Mouse (Mus musculus): ENCODE measurements at regions not wholly inside any gene's neighbourhood (a gene's known extent, or its start where the extent isn't known, plus 50 kb on each side); places are given as distances from the start of the nearest gene placed in this dataset.

DNA sequence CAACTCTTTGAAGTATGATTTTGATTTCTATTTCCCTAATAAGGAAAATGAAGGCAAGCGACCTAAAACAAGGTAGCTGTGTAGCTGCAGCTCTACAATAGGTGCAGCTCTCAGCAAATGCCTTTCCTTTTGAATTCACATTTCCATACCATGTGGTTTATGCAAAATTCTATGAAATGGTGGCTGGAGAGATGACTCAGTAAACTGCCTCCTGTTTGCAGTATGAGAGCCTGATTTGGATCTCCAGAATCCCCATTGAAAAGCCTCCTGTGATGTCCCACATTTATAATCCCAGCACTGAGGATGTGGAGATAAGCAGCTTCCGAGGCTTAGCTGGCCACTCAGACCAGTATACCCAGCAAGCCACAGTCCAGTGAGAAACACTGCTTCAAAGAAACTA is 59.6 kb downstream of the Npy1r start:
- no peak for TF ChIP-seq CTCF (conservative IDR thresholded peaks at IDR 0.05)

DNA sequence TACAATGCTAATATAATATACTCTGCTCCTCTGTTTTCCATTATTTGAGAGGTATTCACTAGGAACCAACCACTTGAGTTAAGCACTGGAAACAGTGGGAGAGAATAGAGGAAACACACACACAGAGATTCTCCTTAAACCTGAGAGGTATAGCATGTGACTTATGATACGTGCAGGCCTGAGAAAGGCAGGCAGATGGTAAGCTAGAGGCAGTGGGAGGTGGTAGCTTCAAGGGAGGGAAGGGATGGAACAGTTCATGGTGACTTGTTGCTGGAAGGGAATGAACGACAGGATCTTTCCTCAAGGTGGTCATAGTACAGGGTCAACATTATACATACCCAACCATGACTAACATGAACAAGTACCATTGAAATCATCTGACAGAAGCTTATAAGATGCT is 60.8 kb downstream of the Npy1r start:
- no peak for TF ChIP-seq CTCF (conservative IDR thresholded peaks at IDR 0.05)
- Histone ChIP-seq H3K4me3 (no peak overlapping the region), H3K27ac (no peak overlapping the region)
- DNase-seq (ENCODE audit: low spot score in 2 of 2): no peak

More for the DNA sequence above, 59.6 kb downstream of the Npy1r start:
- DNase-seq (ENCODE audit: low spot score in 2 of 2): no peak
- no peak overlapping the region for H3K4me3 ChIP-seq
- H3K27ac ChIP-seq: 0 out of 2 replicates have a peak overlapping the region, but pooled peaks have one; percentile 49

DNA sequence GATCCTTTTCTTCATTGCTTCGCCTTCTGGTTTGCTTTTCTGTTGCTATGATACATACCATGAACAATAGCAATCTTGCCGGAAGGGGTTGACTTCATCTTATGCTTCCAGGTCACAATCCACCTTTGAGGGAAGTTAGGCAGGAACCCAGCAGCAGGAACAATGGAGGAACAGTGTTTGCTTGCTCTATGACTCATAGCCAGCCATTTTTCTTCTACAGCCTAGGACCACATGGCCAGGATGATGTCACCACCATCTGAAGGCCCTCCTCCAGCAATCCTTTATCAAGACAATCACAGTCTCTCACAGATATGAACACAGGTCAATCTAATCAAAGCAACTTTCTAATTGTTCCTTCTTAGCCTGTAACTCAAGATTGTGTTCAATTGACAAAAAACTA is 61.5 kb downstream of the Npy1r start:
- Histone ChIP-seq H3K4me3 (no peak overlapping the region), H3K27ac (no peak overlapping the region)
- TF ChIP-seq CTCF (conservative IDR thresholded peaks at IDR 0.05): no peak
- DNase-seq (ENCODE audit: low spot score in 2 of 2): no peak

DNA sequence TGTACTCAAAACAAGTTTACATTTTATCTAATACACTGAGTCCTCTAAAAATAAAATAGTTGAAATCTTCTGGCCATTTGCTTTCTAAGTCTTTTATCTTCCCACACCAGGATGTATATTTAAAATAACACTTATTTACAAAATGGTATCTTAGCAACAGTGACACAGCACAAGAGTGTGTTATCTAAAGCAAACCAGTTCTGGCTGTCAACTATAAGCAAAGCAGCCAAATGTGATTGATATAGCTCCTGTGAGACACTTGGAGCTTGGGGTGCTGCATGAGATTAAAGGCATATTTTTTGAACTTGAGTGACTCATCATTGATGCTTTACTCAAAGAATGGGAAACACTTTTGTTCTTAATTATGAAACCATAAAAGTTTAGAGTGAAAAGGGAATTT is 62.7 kb downstream of the Npy1r start:
- Histone ChIP-seq H3K4me3 (no peak overlapping the region), H3K27ac (no peak overlapping the region)
- TF ChIP-seq CTCF (conservative IDR thresholded peaks at IDR 0.05): no peak
- DNase-seq (ENCODE audit: low spot score in 2 of 2): no peak

DNA sequence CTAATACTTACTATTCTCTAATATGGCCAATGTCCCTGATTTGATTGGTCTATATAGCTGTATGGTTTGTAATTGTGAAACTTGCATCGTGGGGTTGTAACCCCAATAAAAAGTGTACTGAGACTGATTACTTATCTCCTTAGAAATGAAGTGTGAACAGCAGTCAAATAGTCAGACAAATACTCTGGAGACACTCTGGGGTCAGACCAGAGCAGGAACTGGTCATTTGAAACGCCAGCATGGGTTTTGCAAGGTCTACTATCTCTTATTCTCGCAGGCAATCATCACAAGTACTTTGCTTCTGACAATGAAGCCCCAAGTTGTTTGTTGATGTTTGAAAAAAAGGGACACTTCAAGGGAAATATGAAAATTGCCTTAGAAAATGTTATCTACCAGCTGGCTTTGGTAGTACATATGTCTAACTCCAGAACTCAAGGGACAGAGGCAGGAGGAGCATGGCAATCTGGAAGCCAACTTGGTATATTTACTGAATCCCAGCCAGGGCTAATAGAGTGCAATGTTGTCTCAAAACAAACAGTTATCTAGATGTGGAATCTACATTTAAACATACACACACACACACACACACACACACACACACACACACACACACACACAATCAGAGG is 64.1 kb downstream of the Npy1r start:
- TF ChIP-seq CTCF (conservative IDR thresholded peaks at IDR 0.05): no peak
- no peak for DNase-seq (ENCODE audit: low spot score in 2 of 2)
- Histone ChIP-seq H3K4me3 (no peak overlapping the region), H3K27ac (no peak overlapping the region)

DNA sequence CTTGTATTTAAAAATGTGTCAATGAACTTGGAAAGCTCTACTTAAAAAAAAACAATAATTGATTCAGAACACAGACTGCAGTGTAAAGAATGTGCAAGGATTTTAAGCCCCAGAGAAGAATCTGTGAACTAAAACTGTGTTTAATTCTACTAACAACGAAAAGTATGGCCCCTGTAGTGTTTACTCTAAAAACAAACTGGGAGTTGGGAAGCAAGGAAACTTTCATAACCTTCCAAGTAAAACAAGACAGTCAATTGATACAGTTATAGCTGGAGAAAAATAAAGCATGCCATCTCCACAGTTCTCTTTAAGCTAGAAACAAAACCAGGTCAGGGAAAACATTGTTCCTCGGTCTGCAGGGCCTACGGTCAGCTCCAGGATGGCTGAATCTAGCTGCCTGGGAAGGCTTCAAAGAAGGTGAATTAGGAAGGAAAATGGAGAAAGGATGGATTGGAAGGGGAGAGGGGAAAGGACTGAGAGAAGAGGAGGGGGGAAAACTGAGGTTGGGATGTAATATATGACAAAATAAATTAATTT is 68.1 kb downstream of the Npy1r start:
- H3K4me3 ChIP-seq: no peak overlapping the region
- H3K27ac ChIP-seq: no peak overlapping the region
- DNase-seq (ENCODE audit: low spot score in 2 of 2): no peak
- no peak for TF ChIP-seq CTCF (conservative IDR thresholded peaks at IDR 0.05)

DNA sequence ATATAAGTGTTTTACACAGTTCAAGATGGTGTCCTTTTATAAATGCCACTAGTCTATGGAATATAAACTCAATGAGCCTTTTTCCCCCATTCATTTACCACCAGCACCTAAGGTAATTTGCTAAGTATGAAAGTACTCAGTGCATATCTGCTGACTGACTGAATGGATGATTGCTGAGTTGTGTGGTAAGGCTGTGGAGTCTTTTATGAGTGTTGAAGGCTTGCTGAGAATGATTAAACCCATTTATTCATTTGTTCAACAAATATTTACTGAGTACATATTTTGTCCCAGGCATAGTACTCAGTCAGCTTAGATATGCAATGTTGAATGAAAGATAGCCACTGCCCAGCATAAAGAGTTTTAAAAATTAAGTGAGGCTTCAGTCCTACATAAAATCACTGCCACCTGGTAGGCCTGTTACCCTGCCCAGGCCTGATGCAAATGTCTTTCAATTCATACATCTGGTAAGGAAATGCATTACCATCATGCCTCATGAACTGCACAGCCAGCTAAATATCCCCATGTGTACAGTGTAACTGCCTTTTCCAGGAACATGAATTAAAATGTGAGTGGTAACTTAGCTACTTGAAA is 71.5 kb downstream of the Npy1r start:
- no peak for TF ChIP-seq CTCF (conservative IDR thresholded peaks at IDR 0.05)
- no peak overlapping the region for H3K27ac ChIP-seq
- H3K4me3 ChIP-seq: no peak overlapping the region
- DNase-seq (ENCODE audit: low spot score in 2 of 2): no peak

DNA sequence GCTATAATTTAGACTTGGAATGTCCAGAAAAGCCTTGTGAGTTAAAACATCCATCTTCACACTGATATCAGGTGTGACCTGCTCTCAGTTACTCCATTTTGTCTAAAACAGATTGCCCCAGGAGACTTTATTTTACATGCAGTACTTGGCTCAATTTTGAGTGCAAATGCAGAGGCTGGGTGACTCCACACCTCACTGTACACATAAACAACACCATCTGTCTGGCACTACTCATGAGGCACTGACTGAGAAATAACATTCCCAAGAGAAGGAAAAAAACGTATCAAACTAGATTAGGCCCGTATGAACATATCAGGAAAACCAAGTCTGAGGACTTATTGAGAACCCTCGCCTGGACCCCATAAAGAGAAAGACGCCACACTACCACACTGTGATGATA is 74.1 kb downstream of the Npy1r start:
- Histone ChIP-seq H3K4me3 (no peak overlapping the region), H3K27ac (peak overlapping the region; percentile 28; the same call in 1 of the 2 replicates)
- DNase-seq (ENCODE audit: low spot score in 2 of 2): no peak
- TF ChIP-seq CTCF (conservative IDR thresholded peaks at IDR 0.05): no peak

DNA sequence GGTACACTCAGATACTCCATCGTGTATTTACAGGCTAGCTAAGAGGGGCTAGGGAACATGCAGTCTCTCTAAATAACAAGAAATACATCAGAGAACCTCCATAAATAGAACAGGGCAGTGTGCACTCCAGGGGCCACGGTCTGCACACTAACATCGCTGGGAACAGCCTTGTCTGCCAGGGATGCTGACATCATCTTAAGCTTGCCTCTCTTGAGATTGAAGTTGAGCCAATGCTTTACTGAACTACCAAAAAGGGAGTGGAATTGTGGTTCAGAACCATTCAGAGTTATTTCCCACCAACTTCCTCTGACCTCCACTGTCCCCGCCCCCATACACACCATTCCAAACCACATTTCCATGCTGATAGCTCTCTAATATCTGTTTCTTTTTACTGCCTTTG is 75.7 kb downstream of the Npy1r start:
- Histone ChIP-seq H3K27ac (peak overlapping the region; percentile 3; the same call in 1 of the 2 replicates), H3K4me3 (no peak overlapping the region)
- TF ChIP-seq CTCF (conservative IDR thresholded peaks at IDR 0.05): no peak
- no peak for DNase-seq (ENCODE audit: low spot score in 2 of 2)

DNA sequence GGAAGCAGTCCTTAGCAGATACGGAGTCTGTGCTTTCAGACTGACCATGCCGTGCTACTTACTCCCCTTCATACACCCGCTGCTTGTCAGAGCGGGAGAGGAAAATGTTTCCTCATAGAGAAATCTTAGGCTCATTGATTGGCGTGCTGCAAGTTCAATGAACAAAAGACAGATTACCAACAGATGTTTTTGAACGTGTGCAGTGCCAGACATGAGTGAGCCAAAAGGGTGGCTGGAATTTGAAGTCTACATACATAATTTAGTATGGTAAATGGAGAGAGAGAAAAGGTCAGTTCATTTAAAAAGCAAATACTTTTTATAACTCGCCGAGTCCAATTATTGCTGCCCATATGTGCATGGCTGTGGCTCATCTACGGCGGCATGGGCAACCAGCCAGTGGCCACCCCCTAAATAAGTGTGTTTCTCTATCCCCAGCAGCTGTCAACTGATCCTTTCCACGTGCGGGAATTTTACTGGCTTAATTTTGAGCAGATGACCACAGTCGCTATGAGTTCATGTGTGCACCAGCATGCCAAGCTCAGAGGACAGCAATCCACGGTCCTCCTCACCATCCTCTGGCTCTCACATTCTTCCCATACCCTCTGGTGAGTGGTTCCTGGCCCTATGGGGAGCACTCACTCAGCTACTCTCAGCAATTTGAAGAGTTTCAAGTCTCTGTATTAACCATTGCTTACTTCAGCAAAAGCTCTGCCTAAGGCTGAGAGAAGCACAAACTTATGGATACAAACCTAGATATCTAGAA is 80.3 kb downstream of the Npy1r start:
- Histone ChIP-seq H3K27ac (peak overlapping the region; percentile 41; the same call in 1 of the 2 replicates), H3K4me3 (no peak overlapping the region)
- peak in 1 of 2 experiments; percentile 26 for DNase-seq (ENCODE audit: low spot score in 2 of 2)
- TF ChIP-seq CTCF (conservative IDR thresholded peaks at IDR 0.05): no peak

DNA sequence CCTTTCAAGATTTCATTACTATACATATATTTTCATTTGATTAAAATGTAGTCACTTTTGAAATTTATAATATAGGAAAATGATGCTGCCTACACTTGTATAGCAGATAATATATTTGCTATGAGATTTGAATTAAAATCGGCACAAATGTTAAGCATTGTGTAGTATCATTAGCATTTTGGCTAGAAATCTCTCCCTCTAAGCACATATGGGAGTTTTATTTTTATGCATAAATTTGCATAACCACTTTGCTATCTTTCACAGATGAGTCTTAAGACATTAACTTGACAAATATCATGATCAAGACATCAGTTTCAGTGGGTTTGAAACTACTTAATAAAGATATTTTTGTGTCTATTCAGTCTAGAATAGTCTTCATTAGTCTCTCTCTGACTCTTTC is 80.4 kb upstream of the Naf1 start:
- H3K4me3 ChIP-seq: no peak overlapping the region
- DNase-seq (ENCODE audit: low spot score in 2 of 2): no peak
- TF ChIP-seq CTCF (conservative IDR thresholded peaks at IDR 0.05): no peak
- no peak overlapping the region for H3K27ac ChIP-seq

DNA sequence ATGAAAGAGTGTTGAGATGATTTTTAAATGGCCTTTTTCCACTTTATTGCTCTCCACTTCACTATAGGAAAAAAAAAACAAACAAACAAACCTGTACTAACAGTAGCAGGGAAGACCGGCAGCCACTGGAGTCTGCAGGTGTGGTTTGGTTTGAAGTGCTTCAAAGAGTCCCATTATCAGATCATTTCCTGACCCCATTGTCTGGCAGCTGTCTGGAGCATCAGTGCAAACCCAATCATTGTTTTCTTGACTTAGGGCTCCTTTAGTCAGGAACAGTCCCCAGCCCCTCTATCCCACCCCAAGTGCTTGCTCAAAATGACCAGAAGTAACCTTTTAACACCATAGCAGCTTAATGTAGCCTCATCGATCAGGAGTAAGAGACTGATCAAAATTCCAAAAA is 77.4 kb upstream of the Naf1 start:
- Histone ChIP-seq H3K4me3 (no peak overlapping the region), H3K27ac (no peak overlapping the region)
- TF ChIP-seq CTCF (conservative IDR thresholded peaks at IDR 0.05): no peak
- DNase-seq (ENCODE audit: low spot score in 2 of 2): no peak

DNA sequence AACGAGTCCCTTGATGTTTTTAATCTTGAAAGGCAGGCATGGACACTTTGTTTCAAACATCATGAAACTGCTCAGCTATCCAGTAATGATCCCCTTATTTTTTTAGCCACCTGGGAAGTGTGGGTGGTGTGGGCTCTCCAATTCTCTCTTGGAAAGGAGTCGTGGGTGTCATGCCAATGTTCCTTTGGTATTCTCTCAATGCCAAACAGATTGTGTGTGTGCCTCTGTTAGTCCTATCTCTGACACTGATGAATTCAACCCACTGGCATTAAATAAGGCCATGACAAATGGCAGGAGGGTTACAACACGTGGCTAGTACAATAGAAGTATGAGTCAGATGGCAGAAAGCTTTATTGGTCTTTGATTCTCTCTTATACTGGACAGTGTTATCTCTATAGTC is 74.0 kb upstream of the Naf1 start:
- no peak for TF ChIP-seq CTCF (conservative IDR thresholded peaks at IDR 0.05)

More for the DNA sequence above, 74.0 kb upstream of the Naf1 start:
- peak overlapping the region; percentile 72 for H3K27ac ChIP-seq
- no peak overlapping the region for H3K4me3 ChIP-seq
- DNase-seq (ENCODE audit: low spot score in 2 of 2): peak; percentile 56 to 67
